Mouse (Mus musculus) neural tube, embryonic 12.5 days (tissue): Measurements from ENCODE around the gene Haus4. TPM values are rescaled to one million over a fixed set of nuclear protein-coding genes. Genes with fewer than 3 reads are reported as not detected.

Source experiments
- ATAC-seq: fragments of 200-750 bp; cut with Nextera tagmentation; 2 replicates; pipeline ENCODE4 v1.8.0; 2017; ENCODE audit warnings: low read depth, mild to moderate bottlenecking, moderate TSS enrichment, moderate library complexity; ENCODE audit not compliant: low FRiP score
- H3K27ac ChIP-seq: fragments of 300-500 bp; sonication (generic); 2 replicates; pipeline ENCODE4 v1.5.1; 2016
- H3K27me3 ChIP-seq: fragments of 300-500 bp; sonication (generic); replicated peaks from 2 replicates; pipeline ENCODE4 v1.6.1; 2016; ENCODE audit warnings: mild to moderate bottlenecking
- H3K36me3 ChIP-seq: fragments of 300-500 bp; sonication (generic); 2 replicates; pipeline ENCODE4 v1.6.1; 2016; ENCODE audit warnings: mild to moderate bottlenecking
- H3K4me1 ChIP-seq: fragments of 300-500 bp; sonication (generic); 2 replicates; pipeline ENCODE4 v1.6.1; 2016
- H3K4me2 ChIP-seq: fragments of 300-500 bp; sonication (generic); replicated peaks from 2 replicates; pipeline ENCODE4 v1.6.1; 2016; ENCODE audit warnings: mild to moderate bottlenecking
- H3K4me3 ChIP-seq: fragments of 300-500 bp; sonication (generic); 2 replicates; pipeline ENCODE4 v1.5.1; 2016
- H3K9ac ChIP-seq: fragments of 300-500 bp; sonication (generic); 2 replicates; pipeline ENCODE4 v1.6.1; 2016; ENCODE audit warnings: mild to moderate bottlenecking
- H3K9me3 ChIP-seq: fragments of 300-500 bp; sonication (generic); 2 replicates; pipeline ENCODE4 v1.6.1; 2016; ENCODE audit warnings: mild to moderate bottlenecking
- WGBS: fragments of 180-500 bp; shearing (Covaris S2); methylation state at CpG from one replicate; pipeline ENCODE4 v1.1.7; 2016; 5-methylcytosine and 5-hydroxymethylcytosine counted together
- polyA plus RNA-seq: library from polyadenylated mRNA; unstranded; fragments of >200 nt; fragmentation: Nextera tagmentation; extraction: Ambion mirVana; gene quantifications from 2 replicates; pipeline ENCODE4 v1.2.1, GENCODE M21; 2016

The Haus4 gene
- polyA plus RNA-seq, 1 experiment from 2014 or later, result 37.9 TPM

GRCm38 (mm10) chr14:54527227-54528006 lies 27.0 kb downstream of the Haus4 start:
- H3K27ac ChIP-seq, result peak overlapping the region; percentile 38; the same call in 1 of the 2 replicates
- peak overlapping the region; percentile 65 for H3K9ac ChIP-seq
- ATAC-seq, result peak; percentile 80
- H3K36me3 ChIP-seq, result no peaks in the 10 kb centered on the region
- no peaks in the 10 kb centered on the region for H3K9me3 ChIP-seq
- no peaks in the 10 kb centered on the region for H3K27me3 ChIP-seq
- H3K4me1 ChIP-seq, result peaks cover 6% of the 10 kb centered on the region; the same call in 1 of the 2 replicates
- peak overlapping the region; percentile 34 for H3K4me3 ChIP-seq
- H3K4me2 ChIP-seq, result peak overlapping the region; percentile 68
- under 1% methylated on average over 18 of the region's 18 CpGs for WGBS

GRCm38 (mm10) chr14:54523600-54523999 lies 30.8 kb downstream of the Haus4 start:
- no peak for ATAC-seq
- H3K36me3 ChIP-seq, result no peaks in the 10 kb centered on the region
- H3K4me3 ChIP-seq, result no peak overlapping the region
- H3K4me2 ChIP-seq, result no peak overlapping the region
- H3K27ac ChIP-seq, result no peak overlapping the region
- no peak overlapping the region for H3K9ac ChIP-seq
- no peaks in the 10 kb centered on the region for H3K27me3 ChIP-seq
- H3K4me1 ChIP-seq, result peaks cover 10% of the 10 kb centered on the region
- no peaks in the 10 kb centered on the region for H3K9me3 ChIP-seq
- 28% methylated on average over 6 of the region's 6 CpGs for WGBS

- peak; percentile 68 for ATAC-seq
- peaks cover 35% of the 10 kb centered on the region for H3K36me3 ChIP-seq
- no peak overlapping the region; the same call in 1 of the 2 replicates for H3K27ac ChIP-seq
- peaks cover 7% of the 10 kb centered on the region; the same call in 1 of the 2 replicates for H3K9me3 ChIP-seq
- H3K9ac ChIP-seq, result peak overlapping the region; percentile 65
- 5% methylated on average over 17 of the region's 17 CpGs for WGBS
- peak overlapping the region; percentile 69 for H3K4me3 ChIP-seq
- peak overlapping the region; percentile 77 for H3K4me2 ChIP-seq
- no peaks in the 10 kb centered on the region for H3K27me3 ChIP-seq
- H3K4me1 ChIP-seq, result peaks cover 14% of the 10 kb centered on the region
These were observed 37.6 kb downstream of the Haus4 start for GRCm38 (mm10) chr14:54516710-54517310.

- Histone ChIP-seq H3K4me2 (no peak overlapping the region), H3K9me3 (peaks cover 7% of the 10 kb centered on the region; the same call in 1 of the 2 replicates), H3K27ac (no peak overlapping the region), H3K36me3 (peaks cover 87% of the 10 kb centered on the region), H3K9ac (no peak overlapping the region), H3K4me3 (no peak overlapping the region), H3K27me3 (no peaks in the 10 kb centered on the region), H3K4me1 (no peaks in the 10 kb centered on the region)
- WGBS, result 91% methylated on average over 9 of the region's 9 CpGs
- ATAC-seq, result no peak
These were observed 44.6 kb downstream of the Haus4 start for GRCm38 (mm10) chr14:54509774-54510173.

GRCm38 (mm10) chr14:54503092-54503491 lies 51.3 kb downstream of the Haus4 start:
- Histone ChIP-seq H3K36me3 (peaks cover 21% of the 10 kb centered on the region), H3K9ac (no peak overlapping the region), H3K4me2 (no peak overlapping the region), H3K27ac (no peak overlapping the region), H3K27me3 (no peaks in the 10 kb centered on the region), H3K4me1 (no peaks in the 10 kb centered on the region), H3K9me3 (0 out of 2 replicates have a peak, but pooled peaks cover 2% of the 10 kb centered on the region), H3K4me3 (no peak overlapping the region)
- ATAC-seq, result no peak
- WGBS, result 80% methylated on average over 2 of the region's 2 CpGs

GRCm38 (mm10) chr14:54501365-54501764 lies 53.1 kb downstream of the Haus4 start:
- no peak overlapping the region for H3K4me3 ChIP-seq
- no peak overlapping the region for H3K9ac ChIP-seq
- H3K36me3 ChIP-seq, result peaks cover 3% of the 10 kb centered on the region; the same call in 1 of the 2 replicates
- no peak for ATAC-seq
- H3K27ac ChIP-seq, result no peak overlapping the region
- no peak overlapping the region for H3K4me2 ChIP-seq
- 0 out of 2 replicates have a peak, but pooled peaks cover 2% of the 10 kb centered on the region for H3K9me3 ChIP-seq
- no peaks in the 10 kb centered on the region for H3K27me3 ChIP-seq
- 75% methylated on average over 2 of the region's 2 CpGs for WGBS
- H3K4me1 ChIP-seq, result no peaks in the 10 kb centered on the region

GRCm38 (mm10) chr14:54499330-54499729 lies 55.1 kb downstream of the Haus4 start:
- Histone ChIP-seq H3K27ac (no peak overlapping the region), H3K9ac (no peak overlapping the region), H3K27me3 (no peaks in the 10 kb centered on the region), H3K36me3 (no peaks in the 10 kb centered on the region), H3K4me1 (no peaks in the 10 kb centered on the region), H3K4me3 (no peak overlapping the region), H3K9me3 (0 out of 2 replicates have a peak, but pooled peaks cover 2% of the 10 kb centered on the region), H3K4me2 (no peak overlapping the region)
- 88% methylated on average over 2 of the region's 2 CpGs for WGBS
- no peak for ATAC-seq

GRCm38 (mm10) chr14:54496706-54497105 lies 57.7 kb downstream of the Haus4 start:
- Histone ChIP-seq H3K9me3 (0 out of 2 replicates have a peak, but pooled peaks cover 2% of the 10 kb centered on the region), H3K9ac (no peak overlapping the region), H3K4me2 (no peak overlapping the region), H3K4me3 (no peak overlapping the region), H3K27ac (no peak overlapping the region), H3K4me1 (no peaks in the 10 kb centered on the region), H3K27me3 (no peaks in the 10 kb centered on the region), H3K36me3 (no peaks in the 10 kb centered on the region)
- no peak for ATAC-seq
- 86% methylated on average over 14 of the region's 14 CpGs for WGBS

- H3K27ac ChIP-seq, result no peak overlapping the region
- WGBS, result under 1% methylated on average over 3 of the region's 3 CpGs
- no peak overlapping the region for H3K4me3 ChIP-seq
- no peaks in the 10 kb centered on the region for H3K9me3 ChIP-seq
- H3K27me3 ChIP-seq, result no peaks in the 10 kb centered on the region
- H3K9ac ChIP-seq, result no peak overlapping the region
- no peaks in the 10 kb centered on the region for H3K36me3 ChIP-seq
- H3K4me1 ChIP-seq, result no peaks in the 10 kb centered on the region
- ATAC-seq, result 0 out of 2 replicates have a peak, but pooled peaks have one; percentile 48
- no peak overlapping the region for H3K4me2 ChIP-seq
These were observed 60.2 kb downstream of the Haus4 start for GRCm38 (mm10) chr14:54494234-54494633.

GRCm38 (mm10) chr14:54493236-54493635 lies 61.2 kb downstream of the Haus4 start:
- Histone ChIP-seq H3K27me3 (no peaks in the 10 kb centered on the region), H3K9me3 (no peaks in the 10 kb centered on the region), H3K4me1 (no peaks in the 10 kb centered on the region), H3K27ac (no peak overlapping the region), H3K4me3 (no peak overlapping the region), H3K36me3 (no peaks in the 10 kb centered on the region), H3K4me2 (no peak overlapping the region), H3K9ac (no peak overlapping the region)
- no peak for ATAC-seq
- 91% methylated on average over 5 of the region's 5 CpGs for WGBS

GRCm38 (mm10) chr14:54492345-54493131 lies 61.9 kb downstream of the Haus4 start:
- WGBS, result 74% methylated on average over 18 of the region's 18 CpGs
- H3K9me3 ChIP-seq, result no peaks in the 10 kb centered on the region
- no peaks in the 10 kb centered on the region for H3K36me3 ChIP-seq
- no peak overlapping the region for H3K4me2 ChIP-seq
- H3K27ac ChIP-seq, result no peak overlapping the region
- H3K27me3 ChIP-seq, result no peaks in the 10 kb centered on the region
- no peak overlapping the region for H3K4me3 ChIP-seq
- H3K9ac ChIP-seq, result no peak overlapping the region
- ATAC-seq, result no peak
- H3K4me1 ChIP-seq, result no peaks in the 10 kb centered on the region
